Mouse (Mus musculus) kidney, postnatal 0 days (tissue): ENCODE measurements at regions not wholly inside any gene's neighbourhood (a gene's known extent, or its start where the extent isn't known, plus 50 kb on each side); places are given as distances from the start of the nearest gene placed in this dataset.

Source experiments
- ATAC-seq: fragments of 200-750 bp; cut with Nextera tagmentation; replicated peaks from 2 replicates; pipeline ENCODE4 v1.8.0; 2017; ENCODE audit warnings: low read depth, moderate number of reproducible peaks, moderate TSS enrichment, moderate library complexity; ENCODE audit not compliant: low FRiP score
- DNase-seq: peaks from one replicate; pipeline ENCODE4 v3.0.0-alpha.2; 2016; ENCODE audit warnings: low spot score
- H3K27ac ChIP-seq: fragments of 300-500 bp; sonication (generic); 2 replicates; pipeline ENCODE4 v1.5.1; 2014; ENCODE audit warnings: mild to moderate bottlenecking
- H3K27me3 ChIP-seq: fragments of 300-500 bp; sonication (generic); 2 replicates; pipeline ENCODE4 v1.6.1; 2014; ENCODE audit warnings: low read length, mixed read lengths; ENCODE audit not compliant: insufficient read depth
- H3K36me3 ChIP-seq: fragments of 300-500 bp; sonication (generic); 2 replicates; pipeline ENCODE4 v1.6.1; 2014; ENCODE audit warnings: low read length, mixed read lengths; ENCODE audit not compliant: insufficient read depth
- H3K4me1 ChIP-seq: fragments of 300-500 bp; sonication (generic); replicated peaks from 2 replicates; pipeline ENCODE4 v1.6.1; 2014; ENCODE audit warnings: antibody characterized with exemption, low read length, mixed read lengths; ENCODE audit not compliant: insufficient read depth
- H3K4me2 ChIP-seq: fragments of 300-500 bp; sonication (generic); 2 replicates; pipeline ENCODE4 v1.6.1; 2014; ENCODE audit warnings: mild to moderate bottlenecking, low read length, moderate library complexity, mixed read lengths
- H3K4me3 ChIP-seq: fragments of 300-500 bp; sonication (generic); replicated peaks from 2 replicates; pipeline ENCODE4 v1.5.1; 2014; ENCODE audit warnings: low read depth, low read length
- H3K9ac ChIP-seq: fragments of 300-500 bp; sonication (generic); 2 replicates; pipeline ENCODE4 v1.6.1; 2014; ENCODE audit warnings: low read depth, low read length
- H3K9me3 ChIP-seq: fragments of 300-500 bp; sonication (generic); replicated peaks from 2 replicates; pipeline ENCODE4 v1.6.1; 2016; ENCODE audit warnings: low read length, inconsistent platforms, mixed read lengths
- CTCF ChIP-seq: IDR thresholded peaks from 2 replicates; pipeline ENCODE4 v1.5.1; 2016; ENCODE audit warnings: antibody characterized with exemption, low read depth, mild to moderate bottlenecking, moderate library complexity
- WGBS: fragments of 180-500 bp; shearing (Covaris S2); extraction: QIAGEN DNeasy Blood & Tissue Kit; methylation state at CpG from one replicate; pipeline ENCODE4 v1.1.7; 2014; 5-methylcytosine and 5-hydroxymethylcytosine counted together

GRCm38 (mm10) chr5:75444024-75444604, 130.6 kb upstream of the Kit start:
- DNase-seq (no peak), ATAC-seq (no peak)
- Histone ChIP-seq H3K36me3 (no peaks in the 10 kb centered on the region), H3K27me3 (no peaks in the 10 kb centered on the region), H3K9me3 (no peaks in the 10 kb centered on the region), H3K4me3 (no peak overlapping the region), H3K4me1 (no peaks in the 10 kb centered on the region), H3K4me2 (no peak overlapping the region), H3K9ac (no peak overlapping the region), H3K27ac (no peak overlapping the region)
- 85% methylated on average over 3 of the region's 3 CpGs for WGBS
- TF ChIP-seq CTCF: no peak

DNA sequence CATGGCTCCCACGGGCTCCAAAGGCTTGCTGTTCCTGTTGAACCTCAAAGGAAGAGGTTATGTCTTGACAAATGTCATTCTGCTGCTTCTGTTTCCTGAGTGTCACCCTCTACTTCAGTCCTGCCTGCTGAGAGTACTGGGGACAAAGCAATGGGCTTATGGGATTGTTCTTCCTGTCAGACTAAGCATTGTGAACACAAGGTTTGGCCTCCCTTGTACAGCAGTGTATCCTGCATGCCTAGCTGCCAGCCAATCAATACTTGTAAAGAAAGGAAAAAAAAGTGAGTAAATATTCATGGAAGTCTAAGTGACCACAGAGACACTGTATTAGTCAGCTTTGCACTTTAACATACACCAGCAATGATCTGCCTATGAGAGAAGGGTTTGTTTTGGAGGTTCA, 128.3 kb upstream of the Kit start:
- peaks cover 2% of the 10 kb centered on the region; the same call in 1 of the 2 replicates for H3K27me3 ChIP-seq

DNA sequence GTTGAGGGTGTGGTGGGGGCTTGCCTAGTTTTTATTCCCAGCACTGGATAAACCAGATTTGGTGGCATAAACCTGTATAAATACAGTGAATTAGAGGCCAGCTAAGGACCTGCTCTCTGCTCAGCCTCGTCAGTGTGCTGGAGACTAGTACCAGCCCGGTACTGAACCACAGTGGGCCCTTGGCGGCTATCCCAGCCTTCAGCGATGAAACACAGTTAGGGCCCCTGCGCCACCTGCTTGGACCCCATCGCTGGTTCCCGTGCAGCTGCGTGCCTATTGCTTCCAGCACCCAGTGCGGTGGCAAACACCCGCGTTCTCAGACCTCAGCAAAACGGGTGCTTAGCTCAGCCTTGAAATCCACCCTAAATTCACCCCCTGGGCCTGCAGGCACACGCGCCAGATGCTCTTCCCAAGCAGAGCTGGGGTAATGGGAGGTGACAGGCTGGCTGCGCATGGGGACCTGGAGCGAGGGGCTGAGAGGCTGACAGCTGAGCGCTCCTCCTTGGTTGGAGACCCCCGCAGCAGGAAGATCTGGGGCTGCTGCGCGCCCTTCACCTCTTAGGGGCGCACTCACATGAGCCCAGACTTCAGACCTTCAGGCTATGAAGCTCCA, 124.7 kb upstream of the Kit start:
- Histone ChIP-seq H3K9me3 (no peaks in the 10 kb centered on the region), H3K27me3 (peaks cover 2% of the 10 kb centered on the region; the same call in 1 of the 2 replicates), H3K4me2 (no peak overlapping the region), H3K9ac (no peak overlapping the region), H3K4me1 (0 out of 2 replicates have a peak, but pooled peaks cover 4% of the 10 kb centered on the region), H3K4me3 (no peak overlapping the region), H3K27ac (no peak overlapping the region), H3K36me3 (no peaks in the 10 kb centered on the region)
- DNase-seq (no peak), ATAC-seq (no peak)
- no peak for TF ChIP-seq CTCF
- WGBS: 73% methylated on average over 21 of the region's 21 CpGs

More for the DNA sequence above, 128.3 kb upstream of the Kit start:
- H3K9ac ChIP-seq: no peak overlapping the region
- no peak for TF ChIP-seq CTCF
- no peak overlapping the region for H3K4me2 ChIP-seq
- no peak overlapping the region for H3K4me3 ChIP-seq
- no peak for DNase-seq
- 78% methylated on average over 1 of the region's 1 CpGs for WGBS
- no peak overlapping the region for H3K27ac ChIP-seq
- H3K36me3 ChIP-seq: no peaks in the 10 kb centered on the region
- 0 out of 2 replicates have a peak, but pooled peaks cover 4% of the 10 kb centered on the region for H3K4me1 ChIP-seq
- no peak for ATAC-seq
- no peaks in the 10 kb centered on the region for H3K9me3 ChIP-seq

DNA sequence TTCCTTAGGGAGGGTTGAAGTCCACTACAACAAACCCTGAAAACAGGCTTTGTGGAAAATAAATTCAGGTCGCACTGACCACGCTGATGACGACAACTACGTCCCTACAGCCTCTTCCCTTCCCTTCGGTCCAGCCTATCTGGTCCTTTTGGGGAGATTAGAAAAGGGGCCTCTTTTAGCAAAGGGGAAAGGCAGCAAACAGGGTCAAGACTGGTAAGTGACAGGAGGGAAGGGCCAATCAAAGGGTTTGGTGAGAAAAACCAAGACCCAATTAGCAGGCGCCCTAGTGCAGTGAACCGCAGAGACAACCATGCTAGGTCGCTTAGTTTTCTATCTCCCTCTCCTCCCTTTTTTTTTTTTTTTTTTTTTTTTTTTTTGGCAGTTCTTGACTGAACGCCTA, 124.2 kb upstream of the Kit start:
- Histone ChIP-seq H3K27ac (no peak overlapping the region), H3K36me3 (no peaks in the 10 kb centered on the region), H3K27me3 (peaks cover 2% of the 10 kb centered on the region; the same call in 1 of the 2 replicates), H3K4me3 (no peak overlapping the region), H3K4me2 (no peak overlapping the region), H3K9me3 (no peaks in the 10 kb centered on the region), H3K9ac (no peak overlapping the region), H3K4me1 (0 out of 2 replicates have a peak, but pooled peaks cover 4% of the 10 kb centered on the region)
- WGBS: 51% methylated on average over 9 of the region's 9 CpGs
- DNase-seq: no peak
- no peak for TF ChIP-seq CTCF
- ATAC-seq: no peak

GRCm38 (mm10) chr5:75451081-75451480, 123.6 kb upstream of the Kit start:
- Histone ChIP-seq H3K27me3 (peaks cover 2% of the 10 kb centered on the region; the same call in 1 of the 2 replicates), H3K4me3 (no peak overlapping the region), H3K9me3 (no peaks in the 10 kb centered on the region), H3K27ac (no peak overlapping the region), H3K4me1 (0 out of 2 replicates have a peak, but pooled peaks cover 4% of the 10 kb centered on the region), H3K4me2 (no peak overlapping the region), H3K9ac (no peak overlapping the region), H3K36me3 (no peaks in the 10 kb centered on the region)
- DNase-seq: no peak
- no peak for ATAC-seq
- 30% methylated on average over 5 of the region's 5 CpGs for WGBS
- TF ChIP-seq CTCF: no peak

GRCm38 (mm10) chr5:75451693-75452092, 123.0 kb upstream of the Kit start:
- H3K27me3 ChIP-seq: peaks cover 2% of the 10 kb centered on the region; the same call in 1 of the 2 replicates
- H3K9me3 ChIP-seq: no peaks in the 10 kb centered on the region
- TF ChIP-seq CTCF: no peak
- 0 out of 2 replicates have a peak, but pooled peaks cover 4% of the 10 kb centered on the region for H3K4me1 ChIP-seq
- H3K9ac ChIP-seq: no peak overlapping the region
- no peaks in the 10 kb centered on the region for H3K36me3 ChIP-seq
- H3K4me3 ChIP-seq: no peak overlapping the region
- ATAC-seq: no peak
- 78% methylated on average over 8 of the region's 8 CpGs for WGBS
- DNase-seq: no peak
- H3K27ac ChIP-seq: no peak overlapping the region
- no peak overlapping the region for H3K4me2 ChIP-seq
